Mouse (Mus musculus): Measurements from ENCODE around the gene Gm26657. TPM values are rescaled to one million over a fixed set of nuclear protein-coding genes. Genes with fewer than 3 reads are reported as not detected.

Gene Gm26657
- total and polyA plus RNA-seq, 2 experiments from 2014 or later = not detected

GRCm38 (mm10) chr4:56718573-56719442 lies 21.1 kb upstream of the Gm26657 start:
- Histone ChIP-seq H3K27me3 (ENCODE audit: insufficient read depth, low read length) (no peaks in the 10 kb centered on the region), H3K27ac (no peak overlapping the region), H3K4me3 (ENCODE audit: low read length) (no peak overlapping the region), H3K4me1 (ENCODE audit: insufficient read depth, low read length) (no peaks in the 10 kb centered on the region), H3K9me3 (ENCODE audit: low read length) (no peaks in the 10 kb centered on the region), H3K9ac (replicated peaks; ENCODE audit: low read length) (no peak overlapping the region), H3K4me2 (ENCODE audit: low read depth, low read length) (no peak overlapping the region), H3K36me3 (ENCODE audit: insufficient read depth, low read length) (no peaks in the 10 kb centered on the region)
- no peak for TF ChIP-seq CTCF (IDR thresholded peaks at IDR 0.05; ENCODE audit: low read depth)
- DNase-seq (ENCODE audit: low spot score) (no peak), ATAC-seq (no peak)
- 63% methylated on average over 12 of the region's 12 CpGs for WGBS

- WGBS = 69% methylated on average over 9 of the region's 9 CpGs
These were observed 20.4 kb upstream of the Gm26657 start for GRCm38 (mm10) chr4:56719456-56719855.

GRCm38 (mm10) chr4:56720403-56720802 lies 19.5 kb upstream of the Gm26657 start:
- ATAC-seq (no peak), DNase-seq (ENCODE audit: low spot score) (no peak)
- TF ChIP-seq CTCF (IDR thresholded peaks at IDR 0.05; ENCODE audit: low read depth) = no peak
- Histone ChIP-seq H3K9me3 (ENCODE audit: low read length) (no peaks in the 10 kb centered on the region), H3K9ac (replicated peaks; ENCODE audit: low read length) (no peak overlapping the region), H3K27ac (no peak overlapping the region), H3K4me1 (ENCODE audit: insufficient read depth, low read length) (no peaks in the 10 kb centered on the region), H3K4me2 (ENCODE audit: low read depth, low read length) (no peak overlapping the region), H3K36me3 (ENCODE audit: insufficient read depth, low read length) (no peaks in the 10 kb centered on the region), H3K27me3 (ENCODE audit: insufficient read depth, low read length) (no peaks in the 10 kb centered on the region), H3K4me3 (ENCODE audit: low read length) (no peak overlapping the region)
- 87% methylated on average over 9 of the region's 9 CpGs for WGBS

More at GRCm38 (mm10) chr4:56719456-56719855, 20.4 kb upstream of the Gm26657 start:
- DNase-seq (ENCODE audit: low spot score) (no peak), ATAC-seq (no peak)
- TF ChIP-seq CTCF (IDR thresholded peaks at IDR 0.05; ENCODE audit: low read depth) = no peak
- H3K4me3 ChIP-seq (ENCODE audit: low read length) = no peak overlapping the region
- no peaks in the 10 kb centered on the region for H3K4me1 ChIP-seq (ENCODE audit: insufficient read depth, low read length)
- H3K36me3 ChIP-seq (ENCODE audit: insufficient read depth, low read length) = no peaks in the 10 kb centered on the region
- no peaks in the 10 kb centered on the region for H3K27me3 ChIP-seq (ENCODE audit: insufficient read depth, low read length)
- H3K9me3 ChIP-seq (ENCODE audit: low read length) = no peaks in the 10 kb centered on the region
- no peak overlapping the region for H3K4me2 ChIP-seq (ENCODE audit: low read depth, low read length)
- H3K27ac ChIP-seq = no peak overlapping the region
- no peak overlapping the region for H3K9ac ChIP-seq (replicated peaks; ENCODE audit: low read length)

- Histone ChIP-seq H3K27ac (no peak overlapping the region), H3K27me3 (ENCODE audit: insufficient read depth, low read length) (no peaks in the 10 kb centered on the region), H3K36me3 (ENCODE audit: insufficient read depth, low read length) (no peaks in the 10 kb centered on the region), H3K4me1 (ENCODE audit: insufficient read depth, low read length) (no peaks in the 10 kb centered on the region), H3K9me3 (ENCODE audit: low read length) (no peaks in the 10 kb centered on the region), H3K9ac (replicated peaks; ENCODE audit: low read length) (no peak overlapping the region), H3K4me3 (ENCODE audit: low read length) (no peak overlapping the region), H3K4me2 (ENCODE audit: low read depth, low read length) (no peak overlapping the region)
- 29% methylated on average over 3 of the region's 3 CpGs for WGBS
- ATAC-seq = no peak
- peak; percentile 61 for DNase-seq (ENCODE audit: low spot score)
- peak; percentile 68 for TF ChIP-seq CTCF (IDR thresholded peaks at IDR 0.05; ENCODE audit: low read depth)
These were observed 18.4 kb upstream of the Gm26657 start for GRCm38 (mm10) chr4:56721469-56721868.

GRCm38 (mm10) chr4:56722346-56722745 lies 17.5 kb upstream of the Gm26657 start:
- no peak overlapping the region for H3K9ac ChIP-seq (replicated peaks; ENCODE audit: low read length)
- WGBS = 67% methylated on average over 6 of the region's 6 CpGs
- no peak overlapping the region for H3K4me2 ChIP-seq (ENCODE audit: low read depth, low read length)
- H3K27ac ChIP-seq = no peak overlapping the region
- H3K9me3 ChIP-seq (ENCODE audit: low read length) = 0 out of 2 replicates have a peak, but pooled peaks cover 2% of the 10 kb centered on the region
- H3K4me1 ChIP-seq (ENCODE audit: insufficient read depth, low read length) = no peaks in the 10 kb centered on the region
- H3K36me3 ChIP-seq (ENCODE audit: insufficient read depth, low read length) = no peaks in the 10 kb centered on the region
- H3K27me3 ChIP-seq (ENCODE audit: insufficient read depth, low read length) = no peaks in the 10 kb centered on the region
- no peak for TF ChIP-seq CTCF (IDR thresholded peaks at IDR 0.05; ENCODE audit: low read depth)
- DNase-seq (ENCODE audit: low spot score) (no peak), ATAC-seq (no peak)
- no peak overlapping the region for H3K4me3 ChIP-seq (ENCODE audit: low read length)

- WGBS = 93% methylated on average over 6 of the region's 6 CpGs
- H3K9me3 ChIP-seq (ENCODE audit: low read length) = 0 out of 2 replicates have a peak, but pooled peaks cover 2% of the 10 kb centered on the region
- no peaks in the 10 kb centered on the region for H3K36me3 ChIP-seq (ENCODE audit: insufficient read depth, low read length)
- no peak overlapping the region for H3K27ac ChIP-seq
- TF ChIP-seq CTCF (IDR thresholded peaks at IDR 0.05; ENCODE audit: low read depth) = no peak
- H3K4me2 ChIP-seq (ENCODE audit: low read depth, low read length) = no peak overlapping the region
- no peak for DNase-seq (ENCODE audit: low spot score)
- H3K9ac ChIP-seq (replicated peaks; ENCODE audit: low read length) = no peak overlapping the region
- no peaks in the 10 kb centered on the region for H3K4me1 ChIP-seq (ENCODE audit: insufficient read depth, low read length)
- H3K27me3 ChIP-seq (ENCODE audit: insufficient read depth, low read length) = no peaks in the 10 kb centered on the region
- no peak for ATAC-seq
- H3K4me3 ChIP-seq (ENCODE audit: low read length) = no peak overlapping the region
These were observed 16.6 kb upstream of the Gm26657 start for GRCm38 (mm10) chr4:56723237-56723636.

- H3K36me3 ChIP-seq (ENCODE audit: insufficient read depth, low read length) = no peaks in the 10 kb centered on the region
- H3K9me3 ChIP-seq (ENCODE audit: low read length) = 0 out of 2 replicates have a peak, but pooled peaks cover 2% of the 10 kb centered on the region
- 58% methylated on average over 8 of the region's 8 CpGs for WGBS
- ATAC-seq (no peak), DNase-seq (ENCODE audit: low spot score) (peak; percentile 50)
- H3K4me3 ChIP-seq (ENCODE audit: low read length) = no peak overlapping the region
- H3K4me2 ChIP-seq (ENCODE audit: low read depth, low read length) = no peak overlapping the region
- H3K4me1 ChIP-seq (ENCODE audit: insufficient read depth, low read length) = no peaks in the 10 kb centered on the region
- no peak overlapping the region for H3K9ac ChIP-seq (replicated peaks; ENCODE audit: low read length)
- no peak overlapping the region for H3K27ac ChIP-seq
- H3K27me3 ChIP-seq (ENCODE audit: insufficient read depth, low read length) = no peaks in the 10 kb centered on the region
- TF ChIP-seq CTCF (IDR thresholded peaks at IDR 0.05; ENCODE audit: low read depth) = peak; percentile 49
These were observed 14.0 kb upstream of the Gm26657 start for GRCm38 (mm10) chr4:56725839-56726238.
